Mouse (Mus musculus) urinary bladder, adult 2 months (tissue): ENCODE data around the gene Klhl18. TPM values are rescaled to one million over a fixed set of nuclear protein-coding genes. Genes with fewer than 3 reads are reported as not detected.

Experiments
- polyA plus RNA-seq: library from polyadenylated mRNA; depleted of rRNA; stranded (reverse); fragments of >200 nt; gene quantifications from 2 replicates; pipeline ENCODE4 v1.2.3, GENCODE M21; 2012; rRNA removed

The Klhl18 gene
- polyA plus RNA-seq, 1 experiment: 22.1 TPM

Other genes starting within 250 kb of the Klhl18 start
- gene Cspg5, start 232.9 kb downstream of the Klhl18 start, polyA plus RNA-seq: 28.4 and 36.8 TPM in 2 replicates
- gene Elp6, start 171.5 kb downstream of the Klhl18 start, polyA plus RNA-seq: 11.1 and 12.2 TPM in 2 replicates
- 19.0 and 32.7 TPM in 2 replicates for gene Scap, start 143.4 kb downstream of the Klhl18 start, polyA plus RNA-seq
- gene Ptpn23, start 68.5 kb downstream of the Klhl18 start, polyA plus RNA-seq: 11.6 and 24.7 TPM in 2 replicates
- 0.06 TPM in 1 of 2 replicates, not detected in the other for gene Ngp, start 56.9 kb downstream of the Klhl18 start, polyA plus RNA-seq
- gene Kif9, start 264 bp upstream of the Klhl18 start, polyA plus RNA-seq: 1.9 and 2.1 TPM in 2 replicates
- 52.0 and 58.2 TPM in 2 replicates for gene Setd2, start 55.9 kb upstream of the Klhl18 start, polyA plus RNA-seq
- 26.8 and 36.6 TPM in 2 replicates for gene Nradd, start 147.8 kb upstream of the Klhl18 start, polyA plus RNA-seq
- 42.8 and 59.9 TPM in 2 replicates for gene Nbeal2, start 177.5 kb upstream of the Klhl18 start, polyA plus RNA-seq
- 119 and 152 TPM in 2 replicates for gene Ccdc12, start 179.8 kb upstream of the Klhl18 start, polyA plus RNA-seq